Mouse (Mus musculus): ENCODE results near the gene 4930402H24Rik.

4930402H24Rik gene

GRCm38 (mm10) chr2:130657541-130657940 is 248.7 kb downstream of the 4930402H24Rik start:
- DNase-seq, result no peak

GRCm38 (mm10) chr2:130656536-130656935 is 249.7 kb downstream of the 4930402H24Rik start:
- no peak for DNase-seq

Measured in lung, adult 18-20 months (tissue).